Mouse (Mus musculus) neural tube, embryonic 11.5 days (tissue): ENCODE measurements around the gene Olfr1168. TPM values are rescaled to one million over a fixed set of nuclear protein-coding genes. Genes with fewer than 3 reads are reported as not detected.
"Not testable (repeated sequence)": the region's sequence is repeated elsewhere in the genome, so short reads cannot be mapped to it uniquely, and the experiment has no call there.

Source experiments
- ATAC-seq: fragments of 200-750 bp; cut with Nextera tagmentation; 2 replicates; pipeline ENCODE4 v1.8.0; 2017; ENCODE audit warnings: moderate number of reproducible peaks, mild to moderate bottlenecking, moderate TSS enrichment, moderate library complexity; ENCODE audit not compliant: insufficient read depth, low FRiP score, low TSS enrichment
- DNase-seq: peaks from one replicate; pipeline ENCODE4 v3.0.0-alpha.2; 2015; ENCODE audit warnings: low spot score
- H3K27ac ChIP-seq: fragments of 300-500 bp; sonication (generic); 2 replicates; pipeline ENCODE4 v1.5.1; 2014; ENCODE audit warnings: low read depth, mild to moderate bottlenecking, low read length
- H3K27me3 ChIP-seq: fragments of 300-500 bp; sonication (generic); 2 replicates; pipeline ENCODE4 v1.6.1; 2014; ENCODE audit warnings: mild to moderate bottlenecking, low read length, mixed read lengths; ENCODE audit not compliant: control insufficient read depth, insufficient read depth
- H3K36me3 ChIP-seq: fragments of 300-500 bp; sonication (generic); 2 replicates; pipeline ENCODE4 v1.6.1; 2014; ENCODE audit warnings: mild to moderate bottlenecking, low read length, moderate library complexity, mixed read lengths; ENCODE audit not compliant: control insufficient read depth, insufficient read depth
- H3K4me1 ChIP-seq: fragments of 300-500 bp; sonication (generic); 2 replicates; pipeline ENCODE4 v1.6.1; 2014; ENCODE audit warnings: low read length, mixed read lengths; ENCODE audit not compliant: control insufficient read depth, insufficient read depth
- H3K4me2 ChIP-seq: fragments of 300-500 bp; sonication (generic); 2 replicates; pipeline ENCODE4 v1.6.1; 2014; ENCODE audit warnings: low read depth, mild to moderate bottlenecking, moderate library complexity
- H3K4me3 ChIP-seq: fragments of 300-500 bp; sonication (generic); 2 replicates; pipeline ENCODE4 v1.5.1; 2014; ENCODE audit warnings: low read depth, low read length
- H3K9ac ChIP-seq: fragments of 300-500 bp; sonication (generic); 2 replicates; pipeline ENCODE4 v1.6.1; 2014; ENCODE audit warnings: mild to moderate bottlenecking, low read length
- H3K9me3 ChIP-seq: fragments of 300-500 bp; sonication (generic); 2 replicates; pipeline ENCODE4 v1.6.1; 2016; ENCODE audit warnings: low read length; ENCODE audit not compliant: control insufficient read depth
- WGBS: fragments of 180-500 bp; shearing (Covaris S2); extraction: QIAGEN DNeasy Blood & Tissue Kit; methylation state at CpG from one replicate; pipeline ENCODE4 v1.1.7; 2014; 5-methylcytosine and 5-hydroxymethylcytosine counted together
- polyA plus RNA-seq: library from polyadenylated mRNA; unstranded; fragments of >200 nt; fragmentation: Nextera tagmentation; extraction: Ambion mirVana; gene quantifications from 2 replicates; pipeline ENCODE4 v1.2.1, GENCODE M21; 2014

The Olfr1168 gene
- polyA plus RNA-seq, result not detected in 2 replicates

DNA sequence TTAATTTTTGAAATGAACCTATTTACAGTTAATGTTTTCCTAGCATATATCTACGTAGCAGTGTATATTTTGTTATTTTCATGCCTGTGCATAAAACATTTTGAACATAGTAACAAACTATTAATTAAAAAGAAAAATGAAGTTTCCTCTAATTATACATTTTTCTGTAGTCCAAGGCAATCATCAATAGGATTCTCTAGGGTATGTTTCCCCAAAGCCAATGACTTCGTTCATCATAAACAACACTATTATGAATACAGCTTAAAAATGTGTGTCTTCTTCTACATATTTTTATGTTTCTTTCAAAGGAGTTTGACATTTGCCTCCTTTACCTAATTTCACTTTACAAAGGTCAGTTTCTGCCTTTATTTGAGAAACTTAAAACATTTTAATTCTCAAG is at the start of gene Olfr1168:
TSS of gene Olfr1168 (plus strand) at position 301 of the 400 bp plus-strand sequence.
- no peak within 1 kb of the TSS for H3K4me2 ChIP-seq

DNA sequence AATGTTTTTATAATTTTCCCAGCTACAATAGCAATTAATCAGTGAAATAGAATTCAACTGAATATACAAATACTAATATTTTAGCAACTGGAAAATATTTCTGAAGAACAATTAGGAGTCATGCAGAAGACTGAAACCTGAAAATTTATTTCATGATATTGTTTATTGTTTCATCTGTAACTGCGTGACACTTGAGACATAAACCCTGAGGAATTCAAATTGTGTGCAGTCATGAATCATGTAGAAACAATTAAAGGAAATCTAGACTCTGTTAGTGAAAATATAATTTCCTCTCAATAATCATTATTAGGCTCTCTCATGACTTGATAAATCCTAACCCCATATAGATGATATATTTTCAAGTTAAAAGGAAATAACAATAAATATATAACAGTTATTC is 26.6 kb upstream of the Olfr1168 start, which contains the start of gene Olfr1167:
TSS of gene Olfr1167 (minus strand) at position 101 of the 400 bp plus-strand sequence.
- H3K27ac ChIP-seq, H3K4me2 ChIP-seq, H3K9me3 ChIP-seq, H3K4me1 ChIP-seq, H3K27me3 ChIP-seq, H3K36me3 ChIP-seq, H3K9ac ChIP-seq, DNase-seq, ATAC-seq, H3K4me3 ChIP-seq: not testable (repeated sequence)
- WGBS, result 85% methylated on average over 1 of the region's 1 CpGs

More for the DNA sequence above, at the start of gene Olfr1168:
- no peak within 1 kb of the TSS for H3K9ac ChIP-seq
- no peak within 1 kb of the TSS for H3K27ac ChIP-seq
- DNase-seq, result no peak
- no peak for ATAC-seq
- H3K4me3 ChIP-seq, result no peak within 1 kb of the TSS
- H3K4me1 ChIP-seq, result no peaks in the 10 kb centered on the region
- WGBS, result 91% methylated on average over 2 of the region's 2 CpGs
- H3K27me3 ChIP-seq, result no peaks in the 10 kb centered on the region
- H3K9me3 ChIP-seq, result no peaks in the 10 kb centered on the region
- H3K36me3 ChIP-seq, result no peaks in the 10 kb centered on the region

DNA sequence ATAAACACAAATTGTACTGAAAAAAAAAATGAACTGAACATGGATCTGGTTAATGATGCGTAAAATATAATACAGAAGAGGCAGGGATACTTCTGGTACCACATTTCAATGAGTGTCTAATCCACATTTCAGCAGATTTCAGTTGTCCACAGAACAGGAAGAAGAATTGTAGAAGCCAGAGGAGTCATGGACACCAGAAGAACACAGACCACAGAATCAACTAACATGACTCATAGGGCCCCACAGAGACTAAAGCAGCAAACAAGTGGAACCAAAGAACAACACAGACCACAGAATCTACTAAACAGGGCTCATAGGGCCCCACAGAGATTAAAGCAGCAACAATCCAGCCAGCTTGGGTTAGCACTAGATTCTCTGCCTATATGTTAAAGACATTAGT is 39.1 kb downstream of the Olfr1168 start:
- H3K4me3 ChIP-seq, result no peak overlapping the region
- no peak overlapping the region for H3K27ac ChIP-seq
- 94% methylated on average over 1 of the region's 1 CpGs for WGBS
- H3K27me3 ChIP-seq, result no peaks in the 10 kb centered on the region
- no peaks in the 10 kb centered on the region for H3K36me3 ChIP-seq
- no peak overlapping the region for H3K9ac ChIP-seq
- ATAC-seq (no peak), DNase-seq (no peak)
- H3K4me2 ChIP-seq, result no peak overlapping the region
- no peaks in the 10 kb centered on the region for H3K4me1 ChIP-seq
- no peaks in the 10 kb centered on the region for H3K9me3 ChIP-seq

DNA sequence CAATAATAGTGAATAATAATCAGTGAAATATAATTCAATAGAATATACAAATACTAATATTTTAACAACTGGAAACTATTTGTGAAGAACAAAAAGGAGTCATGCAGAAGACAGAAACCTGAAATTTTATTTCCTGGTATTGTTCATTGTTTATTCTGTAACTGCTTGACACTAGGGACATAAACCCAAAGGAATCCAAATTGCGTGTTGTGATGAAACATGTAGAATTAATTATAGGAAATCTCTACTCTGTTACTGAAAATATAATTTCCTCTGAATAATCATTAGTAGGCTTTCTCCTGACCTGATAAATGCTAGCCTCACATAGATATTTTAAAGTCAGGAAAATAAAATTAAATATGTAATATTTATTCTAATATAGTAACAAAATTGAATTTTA is 46.6 kb downstream of the Olfr1168 start, which contains the start of gene Olfr1170:
TSS of gene Olfr1170 (minus strand) at position 101 of the 400 bp plus-strand sequence.
- H3K9me3 ChIP-seq, result no peaks in the 10 kb centered on the region
- WGBS, result 89% methylated on average over 1 of the region's 1 CpGs
- no peaks in the 10 kb centered on the region for H3K27me3 ChIP-seq
- H3K4me2 ChIP-seq, result no peak within 1 kb of the TSS
- H3K4me1 ChIP-seq, result no peaks in the 10 kb centered on the region
- H3K9ac ChIP-seq, result no peak within 1 kb of the TSS
- no peak for DNase-seq
- no peak within 1 kb of the TSS for H3K27ac ChIP-seq
- no peaks in the 10 kb centered on the region for H3K36me3 ChIP-seq
- no peak within 1 kb of the TSS for H3K4me3 ChIP-seq
- no peak for ATAC-seq

Other genes with a start within 250 kb of the Olfr1168 start
- gene Olfr1155, start 236.7 kb upstream of the Olfr1168 start, polyA plus RNA-seq, result not detected in 2 replicates
- not detected in 2 replicates for gene Olfr1156, start 228.8 kb upstream of the Olfr1168 start, polyA plus RNA-seq
- not detected in 2 replicates for gene Olfr1157, start 213.6 kb upstream of the Olfr1168 start, polyA plus RNA-seq
- not detected in 2 replicates for gene Olfr74, start 207.2 kb upstream of the Olfr1168 start, polyA plus RNA-seq
- not detected in 2 replicates for gene Olfr1158, start 191.8 kb upstream of the Olfr1168 start, polyA plus RNA-seq
- gene Olfr1160, start 173.6 kb upstream of the Olfr1168 start, polyA plus RNA-seq, result not detected in 2 replicates
- not detected in 2 replicates for gene Olfr1161, start 159.1 kb upstream of the Olfr1168 start, polyA plus RNA-seq
- not detected in 2 replicates for gene Olfr73, start 144.2 kb upstream of the Olfr1168 start, polyA plus RNA-seq
- gene Olfr1162, start 130.8 kb upstream of the Olfr1168 start, polyA plus RNA-seq, result not detected in 2 replicates
- gene Olfr1163, start 110.0 kb upstream of the Olfr1168 start, polyA plus RNA-seq, result not detected in 2 replicates
- gene Olfr1164, start 87.9 kb upstream of the Olfr1168 start, polyA plus RNA-seq, result not detected in 2 replicates
- gene Olfr1166, start 53.6 kb upstream of the Olfr1168 start, polyA plus RNA-seq, result not detected in 2 replicates
- gene Olfr1167, start 26.7 kb upstream of the Olfr1168 start, polyA plus RNA-seq, result not detected in 2 replicates
- gene Olfr1170, start 46.5 kb downstream of the Olfr1168 start, polyA plus RNA-seq, result not detected in 2 replicates
- not detected in 2 replicates for gene Olfr1173, start 98.0 kb downstream of the Olfr1168 start, polyA plus RNA-seq
- not detected in 2 replicates for gene Olfr1174-ps, start 133.3 kb downstream of the Olfr1168 start, polyA plus RNA-seq
- not detected in 2 replicates for gene Olfr1175-ps, start 145.3 kb downstream of the Olfr1168 start, polyA plus RNA-seq
- not detected in 2 replicates for gene Olfr1176, start 154.8 kb downstream of the Olfr1168 start, polyA plus RNA-seq
- gene Olfr1177-ps, start 164.6 kb downstream of the Olfr1168 start, polyA plus RNA-seq, result not detected in 2 replicates
- not detected in 2 replicates for gene Olfr1178, start 205.2 kb downstream of the Olfr1168 start, polyA plus RNA-seq
- not detected in 2 replicates for gene Olfr1179, start 224.6 kb downstream of the Olfr1168 start, polyA plus RNA-seq
- not detected in 2 replicates for gene Olfr1180, start 237.3 kb downstream of the Olfr1168 start, polyA plus RNA-seq
- not detected in 2 replicates for gene Olfr1181, start 244.3 kb downstream of the Olfr1168 start, polyA plus RNA-seq